Mouse (Mus musculus): ENCODE measurements around the gene Dusp9.
A peak's percentile ranks its signal among the peaks of the same experiment; 100 is the strongest.

Dusp9 gene

GRCm38 (mm10) chrX:73639255-73639675, at the start of gene Dusp9:
Gene Dusp9 (plus strand): TSS chrX:73639419.
- no peak for DNase-seq (ENCODE audit: low read depth, low spot score)

GRCm38 (mm10) chrX:73593212-73593611, 46.0 kb upstream of the Dusp9 start:
- DNase-seq (ENCODE audit: low read depth, low spot score): peak; percentile 20

- no peak for DNase-seq (ENCODE audit: low read depth, low spot score)
These were observed 44.6 kb upstream of the Dusp9 start for GRCm38 (mm10) chrX:73594451-73595121.

GRCm38 (mm10) chrX:73595297-73595938, 43.8 kb upstream of the Dusp9 start:
- DNase-seq (ENCODE audit: low read depth, low spot score): no peak

- no peak for DNase-seq (ENCODE audit: low read depth, low spot score)
These were observed 37.8 kb upstream of the Dusp9 start for GRCm38 (mm10) chrX:73601456-73601855.

- DNase-seq (ENCODE audit: low read depth, low spot score): no peak
These were observed 25.6 kb upstream of the Dusp9 start for GRCm38 (mm10) chrX:73613665-73614064.

GRCm38 (mm10) chrX:73615876-73616275, 23.3 kb upstream of the Dusp9 start:
- peak; percentile 59 for DNase-seq (ENCODE audit: low read depth, low spot score)

GRCm38 (mm10) chrX:73619401-73619800, 19.8 kb upstream of the Dusp9 start:
- no peak for DNase-seq (ENCODE audit: low read depth, low spot score)

GRCm38 (mm10) chrX:73619890-73620289, 19.3 kb upstream of the Dusp9 start:
- DNase-seq (ENCODE audit: low read depth, low spot score): no peak

- peak; percentile 4 for DNase-seq (ENCODE audit: low read depth, low spot score)
These were observed 12.2 kb upstream of the Dusp9 start for GRCm38 (mm10) chrX:73626981-73627380.

- no peak for DNase-seq (ENCODE audit: low read depth, low spot score)
These were observed 3.8 kb upstream of the Dusp9 start for GRCm38 (mm10) chrX:73635425-73635824.

GRCm38 (mm10) chrX:73637415-73637814, 1.8 kb upstream of the Dusp9 start:
- no peak for DNase-seq (ENCODE audit: low read depth, low spot score)

- DNase-seq (ENCODE audit: low read depth, low spot score): no peak
These were observed 766 bp downstream of the Dusp9 start for GRCm38 (mm10) chrX:73639901-73640469.

- no peak for DNase-seq (ENCODE audit: low read depth, low spot score)
These were observed 5.9 kb downstream of the Dusp9 start for GRCm38 (mm10) chrX:73645121-73645520.

GRCm38 (mm10) chrX:73650869-73651268, 11.7 kb downstream of the Dusp9 start:
- no peak for DNase-seq (ENCODE audit: low read depth, low spot score)

GRCm38 (mm10) chrX:73653392-73653791, 14.2 kb downstream of the Dusp9 start:
- DNase-seq (ENCODE audit: low read depth, low spot score): no peak

GRCm38 (mm10) chrX:73654177-73654576, 15.0 kb downstream of the Dusp9 start:
- DNase-seq (ENCODE audit: low read depth, low spot score): peak; percentile 64

- DNase-seq (ENCODE audit: low read depth, low spot score): peak; percentile 30
These were observed 16.3 kb downstream of the Dusp9 start for GRCm38 (mm10) chrX:73655529-73655928.

GRCm38 (mm10) chrX:73658391-73658790, 19.2 kb downstream of the Dusp9 start:
- DNase-seq (ENCODE audit: low read depth, low spot score): no peak

GRCm38 (mm10) chrX:73658936-73659574, 19.8 kb downstream of the Dusp9 start:
- DNase-seq (ENCODE audit: low read depth, low spot score): no peak

- DNase-seq (ENCODE audit: low read depth, low spot score): no peak
These were observed 20.5 kb downstream of the Dusp9 start, which contains the start of gene Pnck for GRCm38 (mm10) chrX:73659575-73660283. Gene Pnck (minus strand): TSS chrX:73660117.

- DNase-seq (ENCODE audit: low read depth, low spot score): no peak
These were observed 21.1 kb downstream of the Dusp9 start for GRCm38 (mm10) chrX:73660284-73660665.

All from skeletal muscle tissue, adult 2 months (tissue).